Mouse (Mus musculus): ENCODE data around the gene Gm28710.

The Gm28710 gene

GRCm38 (mm10) chr5:16791243-16791860, at the start of gene Gm28710:
Gene Gm28710, plus strand, starts transcription at chr5:16791810.
- DNase-seq: no peak

GRCm38 (mm10) chr5:16777176-16777575, 14.4 kb upstream of the Gm28710 start:
- DNase-seq: no peak

GRCm38 (mm10) chr5:16778610-16779172, 12.9 kb upstream of the Gm28710 start:
- DNase-seq: no peak

GRCm38 (mm10) chr5:16785627-16786026, 6.0 kb upstream of the Gm28710 start:
- DNase-seq: no peak

GRCm38 (mm10) chr5:16794972-16795371, 3.4 kb downstream of the Gm28710 start:
- no peak for DNase-seq

GRCm38 (mm10) chr5:16802726-16803125, 11.1 kb downstream of the Gm28710 start:
- DNase-seq: no peak

GRCm38 (mm10) chr5:16838991-16839390, 47.4 kb downstream of the Gm28710 start:
- no peak for DNase-seq

- DNase-seq: peak; percentile 54
These were observed 77.8 kb downstream of the Gm28710 start for GRCm38 (mm10) chr5:16869309-16869915.

- DNase-seq: no peak
These were observed 102.6 kb downstream of the Gm28710 start for GRCm38 (mm10) chr5:16894161-16894560.

GRCm38 (mm10) chr5:16919791-16920190, 128.2 kb downstream of the Gm28710 start:
- no peak for DNase-seq

GRCm38 (mm10) chr5:16922473-16922872, 130.9 kb downstream of the Gm28710 start:
- no peak for DNase-seq

Data from lung, postnatal 14 days (tissue).